Mouse (Mus musculus): ENCODE results near the gene Gm15056. TPM values are rescaled to one million over a fixed set of nuclear protein-coding genes. Genes with fewer than 3 reads are reported as not detected.

The Gm15056 gene
- polyA plus RNA-seq (2015; fragmentation: Nextera tagmentation; extraction: Ambion mirVana): not detected in 2 replicates

DNA sequence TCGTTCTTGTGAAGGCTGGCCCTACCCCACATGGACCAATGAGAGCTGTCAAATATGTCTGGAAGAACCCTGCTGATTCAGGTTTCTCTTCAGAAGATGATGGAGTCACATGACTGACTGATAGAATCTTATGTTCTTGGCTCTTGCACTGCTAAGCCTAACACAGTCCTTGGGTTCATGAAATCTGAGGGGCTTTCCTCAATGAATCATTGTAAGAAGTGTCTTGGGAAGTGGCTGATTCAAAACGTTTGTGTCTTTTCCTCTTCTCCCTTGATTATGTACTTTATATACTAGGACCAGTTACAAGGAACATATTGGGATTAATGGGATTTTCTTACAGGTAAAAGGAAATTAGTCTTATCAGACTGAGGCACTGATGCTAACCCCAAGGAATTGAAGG lies at the start of gene Gm15056:
TSS of gene Gm15056 (minus strand) at position 101 of the 400 bp plus-strand sequence.
- Histone ChIP-seq H3K36me3 (no peaks in the 10 kb centered on the region), H3K9ac (no peak within 1 kb of the TSS), H3K9me3 (peaks cover 33% of the 10 kb centered on the region), H3K27me3 (replicated peaks) (no peaks in the 10 kb centered on the region), H3K4me3 (no peak within 1 kb of the TSS), H3K27ac (replicated peaks) (no peak within 1 kb of the TSS), H3K4me1 (no peaks in the 10 kb centered on the region), H3K4me2 (no peak within 1 kb of the TSS)
- WGBS: 30% methylated on average over 2 of the region's 2 CpGs
- ATAC-seq (ENCODE audit: extremely low read depth, insufficient number of reproducible peaks, low FRiP score, low TSS enrichment): no peak

DNA sequence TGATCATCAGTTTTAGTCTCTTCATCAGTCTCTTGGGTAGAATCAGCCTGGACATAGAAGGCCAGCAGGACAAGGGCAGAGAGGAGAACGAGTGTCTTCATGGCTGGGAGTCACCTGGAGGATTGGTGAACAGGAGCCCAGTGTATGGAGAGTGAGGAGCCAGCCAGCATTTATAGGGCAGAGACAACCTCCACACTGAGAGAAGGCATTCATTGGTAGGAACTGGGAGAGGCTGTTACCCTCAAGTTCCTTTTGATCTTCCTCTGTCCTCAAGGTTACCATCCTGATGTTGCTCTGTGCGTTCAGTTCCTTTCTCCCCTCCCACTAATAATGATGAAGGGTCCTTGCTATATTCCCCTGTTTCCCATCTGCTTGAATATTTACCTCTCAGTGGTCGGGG lies 42.2 kb upstream of the Gm15056 start, which contains the start of gene AY761185:
TSS of gene AY761185 (minus strand) at position 101 of the 400 bp plus-strand sequence.
- no peak within 1 kb of the TSS for H3K4me3 ChIP-seq
- H3K4me2 ChIP-seq: no peak within 1 kb of the TSS
- H3K4me1 ChIP-seq: no peaks in the 10 kb centered on the region
- WGBS: 51% methylated on average over 3 of the region's 3 CpGs
- no peaks in the 10 kb centered on the region for H3K36me3 ChIP-seq
- peaks cover 16% of the 10 kb centered on the region for H3K9me3 ChIP-seq
- H3K27ac ChIP-seq (replicated peaks): no peak within 1 kb of the TSS
- no peak for ATAC-seq (ENCODE audit: extremely low read depth, insufficient number of reproducible peaks, low FRiP score, low TSS enrichment)
- no peaks in the 10 kb centered on the region for H3K27me3 ChIP-seq (replicated peaks)
- no peak within 1 kb of the TSS for H3K9ac ChIP-seq

DNA sequence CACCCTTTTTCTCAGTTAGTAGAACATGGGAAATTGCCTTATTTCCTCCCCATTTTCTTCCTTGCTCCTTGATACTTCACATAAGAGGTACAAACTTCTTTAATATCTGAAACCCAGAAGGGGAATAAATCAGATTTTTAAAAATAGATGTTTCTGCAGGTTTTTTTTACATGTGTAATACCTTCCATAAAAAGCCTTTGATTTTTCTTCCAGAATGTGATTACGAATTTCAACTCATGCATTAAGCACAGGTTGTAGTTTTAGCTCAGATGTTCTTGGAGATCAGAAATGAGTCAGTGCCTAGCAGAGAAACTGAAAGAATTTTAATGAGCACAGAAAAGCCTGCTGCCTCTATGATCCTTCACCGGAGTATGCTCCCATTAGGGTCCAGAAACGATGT lies 19.5 kb upstream of the Gm15056 start, which contains the start of gene Gm6040:
TSS of gene Gm6040 (minus strand) at position 101 of the 400 bp plus-strand sequence.
- no peak within 1 kb of the TSS for H3K4me3 ChIP-seq
- no peak within 1 kb of the TSS for H3K9ac ChIP-seq
- H3K27me3 ChIP-seq (replicated peaks): no peaks in the 10 kb centered on the region
- H3K27ac ChIP-seq (replicated peaks): no peak within 1 kb of the TSS
- 61% methylated on average over 3 of the region's 3 CpGs for WGBS
- H3K4me1 ChIP-seq: no peaks in the 10 kb centered on the region
- no peak for ATAC-seq (ENCODE audit: extremely low read depth, insufficient number of reproducible peaks, low FRiP score, low TSS enrichment)
- H3K36me3 ChIP-seq: no peaks in the 10 kb centered on the region
- peaks cover 16% of the 10 kb centered on the region for H3K9me3 ChIP-seq
- no peak within 1 kb of the TSS for H3K4me2 ChIP-seq

DNA sequence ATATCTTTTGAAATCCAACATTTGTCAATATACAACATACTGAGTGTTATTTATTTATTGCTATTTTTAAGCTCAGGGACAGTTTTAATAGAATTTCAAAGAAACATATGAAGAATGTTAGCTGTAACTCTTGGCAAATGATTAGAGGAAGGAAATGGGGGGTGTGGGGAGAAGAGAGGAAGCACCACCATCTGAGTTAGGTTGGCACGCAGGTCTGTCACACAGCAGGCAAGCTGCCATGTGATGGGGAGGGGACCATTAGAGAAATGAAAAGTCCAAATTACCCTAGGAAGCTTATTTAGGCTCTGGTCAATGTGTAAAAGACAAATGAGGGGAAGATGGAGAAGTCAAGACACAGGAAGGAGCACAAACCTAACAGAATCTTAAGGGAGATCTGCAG lies 9.9 kb upstream of the Gm15056 start:
- Histone ChIP-seq H3K36me3 (no peaks in the 10 kb centered on the region), H3K27me3 (replicated peaks) (no peaks in the 10 kb centered on the region), H3K4me1 (no peaks in the 10 kb centered on the region), H3K9me3 (peaks cover 4% of the 10 kb centered on the region), H3K4me3 (no peak overlapping the region), H3K4me2 (no peak overlapping the region), H3K27ac (replicated peaks) (no peak overlapping the region), H3K9ac (no peak overlapping the region)
- 68% methylated on average over 1 of the region's 1 CpGs for WGBS
- no peak for ATAC-seq (ENCODE audit: extremely low read depth, insufficient number of reproducible peaks, low FRiP score, low TSS enrichment)

DNA sequence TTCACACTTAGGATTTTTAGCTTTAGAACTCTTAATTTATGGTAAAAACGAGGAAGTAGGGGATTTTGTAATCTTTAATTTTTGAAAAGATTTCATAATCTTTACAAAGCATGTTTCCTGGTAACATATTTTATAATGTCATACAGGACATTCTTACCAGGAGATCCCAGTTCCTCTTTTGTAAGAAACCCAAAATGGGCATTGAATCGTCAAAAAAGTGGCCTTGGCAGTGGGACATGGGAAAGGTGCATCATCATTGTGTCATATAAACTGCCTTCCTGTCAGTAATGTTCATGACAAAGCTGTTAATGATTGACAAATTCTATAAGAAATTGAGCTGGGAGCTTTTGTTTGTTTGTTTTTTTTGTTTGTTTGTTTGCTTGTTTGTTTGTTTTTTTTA lies 5.8 kb upstream of the Gm15056 start:
- no peaks in the 10 kb centered on the region for H3K4me1 ChIP-seq
- H3K27me3 ChIP-seq (replicated peaks): no peaks in the 10 kb centered on the region
- no peak overlapping the region for H3K4me3 ChIP-seq
- no peaks in the 10 kb centered on the region for H3K36me3 ChIP-seq
- H3K27ac ChIP-seq (replicated peaks): no peak overlapping the region
- 42% methylated on average over 2 of the region's 2 CpGs for WGBS
- H3K4me2 ChIP-seq: no peak overlapping the region
- no peak for ATAC-seq (ENCODE audit: extremely low read depth, insufficient number of reproducible peaks, low FRiP score, low TSS enrichment)
- peaks cover 15% of the 10 kb centered on the region for H3K9me3 ChIP-seq
- H3K9ac ChIP-seq: no peak overlapping the region

DNA sequence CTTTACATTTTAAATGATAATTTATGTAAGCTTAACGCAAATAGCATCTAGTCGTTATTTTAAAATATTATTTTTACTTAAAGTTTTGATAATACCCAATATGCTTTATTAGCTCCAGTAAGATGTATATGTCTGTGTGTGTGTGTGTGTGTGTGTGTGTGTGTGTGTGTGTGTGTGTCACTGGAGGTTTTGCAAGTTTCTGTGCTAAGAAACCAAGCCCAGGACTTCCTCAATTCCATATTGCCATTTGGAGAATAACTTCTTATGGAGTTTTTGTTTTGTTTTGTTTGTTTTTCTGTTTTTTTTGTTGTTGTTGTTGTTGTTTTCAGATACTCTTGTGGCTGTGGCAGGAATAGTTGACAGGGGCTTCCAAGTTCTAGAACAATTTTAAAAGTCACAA lies 4.7 kb upstream of the Gm15056 start:
- Histone ChIP-seq H3K4me2 (no peak overlapping the region), H3K9me3 (peaks cover 19% of the 10 kb centered on the region), H3K4me1 (no peaks in the 10 kb centered on the region), H3K27ac (replicated peaks) (no peak overlapping the region), H3K36me3 (no peaks in the 10 kb centered on the region), H3K27me3 (replicated peaks) (no peaks in the 10 kb centered on the region), H3K9ac (no peak overlapping the region), H3K4me3 (no peak overlapping the region)
- WGBS: 78% methylated on average over 2 of the region's 2 CpGs
- ATAC-seq (ENCODE audit: extremely low read depth, insufficient number of reproducible peaks, low FRiP score, low TSS enrichment): no peak

DNA sequence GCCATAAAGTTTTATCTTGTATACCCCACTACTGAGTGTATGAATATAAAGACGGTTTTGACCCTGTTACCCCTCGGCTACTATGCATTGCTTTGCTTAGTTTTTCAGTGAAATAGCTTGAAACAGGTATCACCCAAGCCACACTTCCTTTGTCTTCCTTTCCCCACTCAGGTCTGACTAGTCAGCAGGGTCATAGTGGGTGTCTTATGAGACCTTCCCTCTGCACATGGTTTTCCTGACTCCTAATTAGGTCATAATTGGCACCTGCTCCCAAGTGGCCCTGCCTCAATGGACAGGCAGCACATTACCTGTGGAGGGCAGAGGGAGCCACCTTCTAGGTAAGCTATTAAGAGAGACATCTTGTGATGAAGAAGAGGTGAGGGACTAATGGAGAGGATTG lies 10.1 kb downstream of the Gm15056 start, which contains the start of gene Defb33:
TSS of gene Defb33 (plus strand) at position 301 of the 400 bp plus-strand sequence.
- Histone ChIP-seq H3K27ac (replicated peaks) (no peak within 1 kb of the TSS), H3K4me2 (no peak within 1 kb of the TSS), H3K4me3 (no peak within 1 kb of the TSS), H3K9ac (no peak within 1 kb of the TSS), H3K4me1 (no peaks in the 10 kb centered on the region), H3K9me3 (peaks cover 8% of the 10 kb centered on the region; the same call in 1 of the 2 replicates), H3K36me3 (no peaks in the 10 kb centered on the region), H3K27me3 (replicated peaks) (no peaks in the 10 kb centered on the region)
- no peak for ATAC-seq (ENCODE audit: extremely low read depth, insufficient number of reproducible peaks, low FRiP score, low TSS enrichment)
- WGBS: 69% methylated on average over 2 of the region's 2 CpGs

DNA sequence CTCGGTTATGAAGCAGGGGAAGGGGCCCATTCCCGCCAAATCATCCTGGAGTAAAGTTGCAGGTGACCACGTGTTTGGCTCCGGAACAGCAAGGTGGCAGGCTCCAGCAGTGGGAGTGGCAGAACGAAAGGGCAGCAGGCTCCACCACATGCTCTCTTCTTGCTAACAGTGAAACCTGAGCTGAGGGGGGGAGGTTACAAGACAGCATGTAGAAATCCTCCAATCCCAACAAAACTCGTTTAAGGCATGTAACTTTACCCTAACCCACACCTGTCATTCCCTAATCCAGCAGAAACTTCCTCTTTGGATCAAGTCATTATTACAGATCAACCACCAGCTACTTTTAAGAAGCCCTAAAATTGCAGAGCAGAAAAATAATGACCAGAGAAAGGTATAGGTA lies 27.8 kb downstream of the Gm15056 start:
- Histone ChIP-seq H3K36me3 (no peaks in the 10 kb centered on the region), H3K9me3 (0 out of 2 replicates have a peak, but pooled peaks cover under 1% of the 10 kb centered on the region), H3K9ac (no peak overlapping the region), H3K4me2 (no peak overlapping the region), H3K27me3 (replicated peaks) (no peaks in the 10 kb centered on the region), H3K27ac (replicated peaks) (no peak overlapping the region), H3K4me3 (no peak overlapping the region), H3K4me1 (no peaks in the 10 kb centered on the region)
- ATAC-seq (ENCODE audit: extremely low read depth, insufficient number of reproducible peaks, low FRiP score, low TSS enrichment): no peak
- WGBS: 36% methylated on average over 6 of the region's 6 CpGs

Other genes starting within 250 kb of the Gm15056 start
- gene Defb33, start 10.0 kb downstream of the Gm15056 start, polyA plus RNA-seq (2015; fragmentation: Nextera tagmentation; extraction: Ambion mirVana): not detected in 2 replicates
- not detected in 2 replicates for gene Gm6040, start 19.4 kb upstream of the Gm15056 start, polyA plus RNA-seq (2015; fragmentation: Nextera tagmentation; extraction: Ambion mirVana)
- not detected in 2 replicates for gene AY761185, start 42.1 kb upstream of the Gm15056 start, polyA plus RNA-seq (2015; fragmentation: Nextera tagmentation; extraction: Ambion mirVana)
- gene Defa21, start 122.9 kb upstream of the Gm15056 start, polyA plus RNA-seq (2015; fragmentation: Nextera tagmentation; extraction: Ambion mirVana): not detected in 2 replicates
- not detected in 2 replicates for gene Defa23, start 152.4 kb upstream of the Gm15056 start, polyA plus RNA-seq (2015; fragmentation: Nextera tagmentation; extraction: Ambion mirVana)
- not detected in 2 replicates for gene Defa35, start 162.4 kb upstream of the Gm15056 start, polyA plus RNA-seq (2015; fragmentation: Nextera tagmentation; extraction: Ambion mirVana)
- not detected in 2 replicates for gene Defa25, start 181.8 kb upstream of the Gm15056 start, polyA plus RNA-seq (2015; fragmentation: Nextera tagmentation; extraction: Ambion mirVana)
- gene Gm14851, start 193.4 kb upstream of the Gm15056 start, polyA plus RNA-seq (2015; fragmentation: Nextera tagmentation; extraction: Ambion mirVana): not detected in 2 replicates
- not detected in 2 replicates for gene Defa30, start 232.0 kb upstream of the Gm15056 start, polyA plus RNA-seq (2015; fragmentation: Nextera tagmentation; extraction: Ambion mirVana)

Measured in heart, embryonic 13.5 days (tissue).